Mouse (Mus musculus) forelimb bud, embryonic 11.5 days (tissue): ENCODE results near the gene Dapk1.
"Not testable (repeated sequence)": the region's sequence is repeated elsewhere in the genome, so short reads cannot be mapped to it uniquely, and the experiment has no call there.

Experiments used
- DNase-seq: peaks from one replicate; pipeline ENCODE4 v3.0.0-alpha.2; 2012; ENCODE audit warnings: low read depth, low spot score

Gene Dapk1

DNA sequence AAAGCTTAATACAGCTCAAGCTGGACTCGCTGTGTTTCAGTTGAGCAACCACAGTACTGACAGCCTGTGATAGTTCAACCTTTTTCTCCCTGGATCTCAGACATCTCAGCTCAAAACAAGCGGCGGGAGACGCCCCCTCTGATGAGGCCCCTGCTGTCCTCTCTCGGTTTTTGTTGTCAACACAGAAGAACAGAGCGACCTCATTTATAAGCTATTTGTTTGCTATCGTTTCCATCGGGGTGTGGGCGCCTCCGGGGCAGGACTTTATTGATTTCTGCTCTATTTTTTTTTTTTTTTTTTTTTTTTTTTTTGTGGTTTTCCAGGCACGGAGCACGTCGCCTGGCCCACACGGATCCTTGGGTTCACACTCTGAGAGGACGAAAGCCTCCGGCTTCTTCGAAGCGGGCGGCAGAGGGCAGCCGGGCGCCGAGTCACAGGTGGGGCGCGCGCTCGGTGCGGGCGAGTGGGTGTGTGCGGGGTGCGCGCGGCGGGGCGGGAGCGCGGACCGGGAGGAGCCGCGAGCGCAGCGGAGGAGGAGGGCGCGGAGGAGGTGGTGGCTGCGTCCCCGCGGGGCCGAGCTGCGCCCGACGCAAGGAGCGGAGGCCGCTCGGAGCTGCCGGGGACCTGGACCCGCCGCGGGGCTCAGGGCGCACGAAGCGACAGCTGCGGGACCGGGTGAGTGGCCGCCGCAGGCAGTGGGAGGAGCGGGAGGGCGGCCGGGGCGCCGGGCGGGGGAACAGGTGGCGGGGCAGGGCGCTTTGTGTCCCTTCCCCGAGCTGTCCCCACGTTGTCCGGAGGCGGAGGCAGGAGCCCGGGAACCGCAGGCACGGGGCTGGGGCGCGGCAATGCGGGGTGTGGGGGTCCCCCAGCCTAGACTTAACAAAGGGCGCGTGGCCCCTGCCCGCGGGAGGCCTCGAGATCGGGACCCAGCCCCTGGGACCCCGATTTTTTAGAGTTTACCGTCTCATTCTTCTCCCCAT lies at the start of gene Dapk1:
TSS of gene Dapk1 (plus strand) at position 512 of the 980 bp plus-strand sequence.
- DNase-seq, result peak; percentile 69

DNA sequence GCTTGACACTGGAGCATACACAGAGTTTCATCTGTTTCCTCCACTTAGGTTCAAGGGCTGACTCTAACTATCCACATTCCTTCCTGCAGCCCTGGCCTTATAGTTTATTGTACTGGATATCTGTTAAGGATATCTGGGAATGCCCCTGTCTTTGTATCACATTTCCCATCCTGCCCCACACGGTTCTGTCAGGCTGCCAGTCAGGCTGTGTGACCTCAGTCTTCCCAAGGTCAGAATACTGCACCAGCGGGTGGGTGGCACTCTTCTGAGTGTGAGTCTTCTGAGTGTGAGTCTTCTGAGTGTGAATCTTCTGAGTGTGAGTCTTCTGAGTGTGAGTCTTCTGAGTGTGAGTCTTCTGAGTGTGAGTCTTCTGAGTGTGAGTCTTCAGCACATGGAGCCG lies 48.4 kb upstream of the Dapk1 start:
- no peak for DNase-seq

DNA sequence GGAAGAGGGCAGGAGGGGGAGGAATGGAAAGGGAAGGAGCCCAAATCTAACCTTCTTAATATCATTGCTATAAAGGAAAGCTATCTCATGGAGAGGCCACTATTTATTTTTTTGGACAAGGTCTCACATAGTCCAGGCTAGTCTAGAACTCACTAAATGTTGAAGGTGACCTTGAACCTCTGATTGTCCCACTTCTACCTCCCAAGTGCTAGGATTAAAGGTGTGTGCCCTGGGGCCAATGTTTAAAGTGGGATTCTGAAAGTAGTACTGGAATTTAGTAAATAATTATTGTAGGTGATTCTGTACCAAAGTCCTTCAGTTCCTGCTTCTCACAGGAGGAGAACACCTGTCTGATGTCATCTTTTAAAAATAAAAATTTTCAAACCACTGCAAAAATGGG lies 45.3 kb upstream of the Dapk1 start:
- no peak for DNase-seq

DNA sequence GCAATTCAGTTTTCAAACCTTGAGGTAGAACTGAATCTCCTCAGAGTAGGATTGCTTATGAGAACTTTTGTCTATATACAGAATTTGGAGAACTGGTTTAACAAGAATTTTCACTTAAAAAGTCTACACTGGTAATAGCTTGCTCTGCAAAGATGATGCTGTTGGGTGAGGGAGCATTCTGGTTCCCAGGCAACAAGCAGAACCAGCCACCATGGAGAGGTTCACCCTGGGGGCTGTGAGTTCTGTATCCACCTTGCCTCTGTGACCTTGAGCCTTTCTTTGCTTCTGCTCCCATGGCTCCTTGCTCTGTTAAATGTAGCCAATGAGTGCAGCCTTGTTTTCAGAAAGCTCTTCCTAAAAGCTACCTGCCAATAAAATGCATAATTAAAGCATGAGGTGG lies 44.8 kb upstream of the Dapk1 start:
- DNase-seq, result no peak

DNA sequence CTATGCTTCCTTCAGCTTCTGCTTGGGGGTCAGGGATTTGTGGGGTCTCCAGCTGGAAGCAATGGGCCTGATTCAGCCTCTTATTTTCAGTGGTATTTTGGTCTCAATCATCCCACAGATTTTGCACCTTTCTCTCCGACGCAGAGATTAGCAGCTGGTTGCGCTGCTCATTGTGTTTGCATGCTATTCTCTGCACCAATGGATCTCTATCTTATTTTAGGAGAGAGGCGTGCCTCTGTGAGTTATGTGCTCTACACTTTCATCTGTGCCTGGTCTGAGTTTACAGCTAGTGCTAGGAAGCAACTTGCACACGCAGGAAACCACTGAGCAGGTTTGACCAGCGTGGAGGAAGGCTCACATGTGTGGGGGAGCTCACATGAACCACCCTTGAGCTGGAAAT lies 37.4 kb upstream of the Dapk1 start:
- DNase-seq, result no peak

DNA sequence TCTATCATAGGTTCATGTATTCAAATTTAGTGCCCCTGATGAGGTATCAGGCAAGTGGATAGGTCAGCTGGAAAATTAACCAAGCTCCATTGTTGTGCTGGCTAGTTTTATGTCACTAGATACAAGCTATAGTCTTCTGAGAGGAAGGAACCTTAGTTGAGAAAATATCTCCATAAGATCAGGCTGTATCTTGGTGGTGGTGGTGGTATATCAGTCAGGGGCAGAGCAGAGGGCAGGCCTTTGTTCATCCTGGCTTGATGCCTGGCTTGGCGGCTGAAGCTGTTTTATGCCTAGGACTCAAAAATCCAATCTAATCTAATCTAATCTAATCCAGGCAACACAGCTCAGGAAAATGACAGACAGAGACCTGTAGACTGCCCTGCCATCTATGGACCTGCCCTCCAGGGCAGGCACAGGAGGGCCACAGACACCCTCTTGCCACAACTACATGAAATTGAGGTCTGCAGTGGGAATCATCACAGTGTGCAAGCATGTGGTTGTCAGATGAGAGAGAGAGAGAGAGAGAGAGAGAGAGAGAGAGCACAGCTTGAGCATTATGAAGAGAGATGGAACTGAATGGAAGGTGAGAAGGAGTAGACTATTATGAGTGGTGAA lies 32.7 kb upstream of the Dapk1 start:
- DNase-seq, result no peak

DNA sequence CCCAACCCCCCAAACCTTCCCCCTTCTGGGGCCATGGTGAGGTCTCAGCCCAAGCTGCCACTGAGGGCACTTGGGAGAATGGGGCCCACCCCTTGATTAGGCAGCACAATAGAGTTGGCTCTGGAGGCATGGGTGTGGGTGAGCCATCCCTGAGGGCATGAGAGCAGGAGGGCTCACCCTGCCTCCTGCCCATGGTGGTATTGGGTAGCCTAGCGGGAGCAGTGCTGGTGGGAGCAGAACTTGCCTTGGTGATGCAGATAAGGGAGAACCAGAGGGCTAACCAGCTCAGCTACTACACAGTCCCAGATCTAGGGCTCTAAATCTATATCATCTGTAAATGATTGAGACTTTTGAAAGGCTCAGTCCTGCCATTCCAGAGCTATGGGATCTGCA lies 32.2 kb upstream of the Dapk1 start:
- no peak for DNase-seq

DNA sequence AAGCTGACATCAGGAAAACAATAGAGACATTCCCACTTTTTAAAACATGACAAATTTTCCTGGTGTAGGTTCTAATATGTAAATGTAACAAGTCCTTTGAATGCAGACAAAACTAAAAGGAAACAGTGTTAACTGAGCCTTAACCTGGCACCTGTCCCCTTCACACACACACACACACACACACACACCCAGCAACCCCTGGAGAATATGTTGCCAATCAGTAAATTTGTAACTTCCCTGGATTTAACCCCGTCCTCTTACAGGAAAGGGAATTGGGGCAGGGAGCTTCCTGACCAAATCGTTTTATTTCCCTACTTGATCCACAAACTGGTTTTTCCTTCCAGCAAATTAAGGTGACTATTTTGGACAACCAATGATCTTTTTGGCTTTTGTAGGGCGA lies 28.2 kb upstream of the Dapk1 start:
- DNase-seq, result no peak

DNA sequence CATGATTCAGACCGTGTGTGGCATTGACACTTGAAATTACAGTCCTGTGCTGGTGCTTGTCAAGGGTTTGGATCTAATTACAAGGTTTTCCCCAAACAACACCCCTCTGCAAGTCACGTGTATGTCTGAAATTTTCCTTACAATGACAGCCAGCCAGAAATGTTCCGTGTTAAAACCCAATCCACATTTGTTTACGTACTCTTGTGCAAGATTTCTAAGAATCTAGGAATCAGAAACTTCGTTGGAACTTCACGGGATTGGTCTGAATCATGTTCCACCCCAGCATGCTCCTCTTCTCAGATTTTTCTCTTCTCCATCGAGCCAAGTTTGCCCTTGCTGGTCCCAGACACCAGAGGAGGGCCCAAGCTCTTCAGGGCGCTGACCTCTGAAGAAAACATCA lies 27.8 kb upstream of the Dapk1 start:
- no peak for DNase-seq

DNA sequence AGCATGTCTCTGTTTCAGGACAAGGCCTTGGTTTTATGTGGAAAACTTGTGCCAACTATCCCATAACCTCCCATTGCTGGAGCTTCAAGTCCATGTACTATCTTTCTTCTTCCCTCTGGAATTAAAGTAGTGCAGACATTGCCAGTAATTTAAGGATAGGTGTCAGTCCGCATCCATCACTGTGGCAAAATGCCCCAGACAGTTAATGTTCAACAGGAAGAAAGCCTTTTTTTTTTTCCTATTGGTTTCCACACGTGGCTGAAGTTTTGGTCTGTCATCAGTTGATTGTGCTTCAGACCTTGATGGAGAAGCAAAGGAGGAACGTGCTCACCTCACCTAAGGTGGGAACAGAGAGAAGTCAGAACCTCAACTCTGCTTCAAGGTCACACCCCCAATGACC lies 23.2 kb upstream of the Dapk1 start:
- DNase-seq, result no peak

DNA sequence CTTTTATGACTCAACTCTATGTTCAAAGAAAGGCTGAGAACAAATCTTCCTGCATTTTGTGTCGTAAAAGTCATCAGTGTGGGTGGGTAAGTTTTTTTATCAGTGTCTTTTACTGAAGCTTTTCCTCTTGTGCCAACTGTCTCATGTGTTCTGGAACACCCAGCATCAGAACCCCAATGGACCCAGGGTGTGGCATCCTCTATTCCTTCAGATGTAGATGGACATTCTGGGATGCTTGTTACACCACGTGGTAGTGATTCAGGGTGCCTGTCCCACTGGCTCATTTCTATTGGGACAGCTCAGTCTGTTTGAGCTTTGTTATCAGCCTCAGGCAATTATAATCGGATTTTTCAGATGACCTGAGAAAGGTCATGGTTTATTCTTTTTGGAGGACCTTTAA lies 6.9 kb upstream of the Dapk1 start:
- no peak for DNase-seq

DNA sequence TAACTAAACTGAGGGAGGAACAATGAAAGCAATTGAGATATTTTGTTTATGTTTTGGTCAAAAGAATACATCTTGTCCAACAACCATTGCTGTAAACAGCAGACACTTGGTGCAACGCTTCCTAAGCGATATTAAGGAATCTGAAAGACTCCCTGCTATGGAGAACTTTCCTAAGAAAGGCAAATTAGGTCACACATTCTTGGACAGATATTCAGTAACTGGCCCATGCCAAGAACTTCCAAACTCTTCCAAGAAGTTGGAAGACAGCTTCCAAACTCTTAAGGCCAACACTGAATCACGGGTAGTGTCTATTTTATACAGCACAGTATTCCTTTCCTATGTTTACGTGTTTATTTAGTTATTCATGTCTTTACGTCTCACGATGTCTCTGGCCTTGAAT lies 6.2 kb upstream of the Dapk1 start:
- no peak for DNase-seq

DNA sequence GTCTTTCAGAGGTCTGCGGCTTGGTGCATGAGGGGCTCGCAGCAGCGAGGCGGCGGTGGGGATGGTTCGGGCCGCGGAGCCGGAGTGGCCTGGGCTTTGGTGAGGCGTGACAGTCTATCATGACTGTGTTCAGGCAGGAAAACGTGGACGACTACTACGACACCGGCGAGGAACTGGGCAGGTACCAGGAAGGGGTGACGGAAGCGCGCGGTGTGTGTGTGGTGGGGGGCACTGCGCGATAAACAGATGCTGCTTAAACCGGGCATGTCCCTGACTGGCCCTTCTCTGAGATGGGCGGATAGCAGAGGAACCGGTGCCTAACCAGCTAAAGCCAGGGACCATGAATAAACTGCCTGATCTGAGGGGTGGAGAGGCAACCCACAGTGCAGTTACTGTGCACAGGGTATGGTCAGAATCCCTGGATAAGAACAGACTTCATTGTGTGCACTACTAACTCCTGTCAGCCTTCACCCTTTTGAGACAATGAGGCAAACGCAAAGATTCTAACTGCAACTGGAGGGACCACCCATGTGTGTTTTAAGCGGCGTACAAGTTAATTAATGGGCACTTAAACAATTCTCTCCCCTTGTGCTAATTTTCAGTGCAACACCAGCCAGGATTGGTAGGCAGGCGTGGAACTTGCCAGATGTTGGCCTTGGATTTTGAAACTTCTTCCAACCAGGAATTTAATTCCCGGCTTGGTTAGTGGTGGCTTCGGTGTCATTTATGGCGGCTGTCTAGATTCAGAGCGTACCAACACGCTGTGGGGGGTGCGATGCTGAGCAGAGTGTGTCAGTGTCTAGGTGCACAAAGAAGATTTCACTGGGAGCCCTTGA lies 887 bp downstream of the Dapk1 start:
- DNase-seq, result peak; percentile 32

DNA sequence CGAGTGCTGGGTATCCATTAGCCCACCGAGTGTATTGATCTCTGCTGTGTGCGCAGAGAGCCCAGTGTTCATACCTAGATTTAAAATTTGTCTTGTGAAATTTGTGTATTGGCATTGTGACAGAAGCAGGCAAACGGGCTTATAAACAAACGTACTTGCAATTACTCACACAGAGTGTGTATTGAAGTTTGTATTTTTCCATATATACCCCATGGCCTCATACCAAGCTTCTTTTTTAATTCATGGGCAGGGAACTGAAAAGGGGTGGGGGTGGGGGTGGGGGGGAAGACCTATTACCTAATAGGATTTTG lies 1.5 kb downstream of the Dapk1 start:
- no peak for DNase-seq

DNA sequence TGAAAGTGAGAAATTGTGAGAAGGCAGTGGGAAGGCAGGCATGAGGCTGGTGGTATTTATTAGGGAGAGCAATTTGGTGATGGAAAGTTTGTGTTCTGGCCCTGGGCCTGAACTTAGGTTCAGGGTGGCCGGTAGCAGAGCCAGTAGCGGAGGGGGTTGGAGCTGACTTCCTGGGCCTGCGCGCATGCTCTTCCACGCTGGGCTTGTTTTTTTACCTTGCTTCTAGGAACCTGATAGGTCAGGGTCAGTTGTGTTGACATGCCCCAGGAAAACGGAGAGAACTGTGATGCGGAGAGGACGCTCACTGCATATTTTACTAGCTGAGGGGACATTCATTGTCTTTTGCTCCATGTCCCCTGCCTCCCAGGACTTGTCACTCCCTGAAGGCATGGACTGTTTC lies 5.7 kb downstream of the Dapk1 start:
- no peak for DNase-seq

DNA sequence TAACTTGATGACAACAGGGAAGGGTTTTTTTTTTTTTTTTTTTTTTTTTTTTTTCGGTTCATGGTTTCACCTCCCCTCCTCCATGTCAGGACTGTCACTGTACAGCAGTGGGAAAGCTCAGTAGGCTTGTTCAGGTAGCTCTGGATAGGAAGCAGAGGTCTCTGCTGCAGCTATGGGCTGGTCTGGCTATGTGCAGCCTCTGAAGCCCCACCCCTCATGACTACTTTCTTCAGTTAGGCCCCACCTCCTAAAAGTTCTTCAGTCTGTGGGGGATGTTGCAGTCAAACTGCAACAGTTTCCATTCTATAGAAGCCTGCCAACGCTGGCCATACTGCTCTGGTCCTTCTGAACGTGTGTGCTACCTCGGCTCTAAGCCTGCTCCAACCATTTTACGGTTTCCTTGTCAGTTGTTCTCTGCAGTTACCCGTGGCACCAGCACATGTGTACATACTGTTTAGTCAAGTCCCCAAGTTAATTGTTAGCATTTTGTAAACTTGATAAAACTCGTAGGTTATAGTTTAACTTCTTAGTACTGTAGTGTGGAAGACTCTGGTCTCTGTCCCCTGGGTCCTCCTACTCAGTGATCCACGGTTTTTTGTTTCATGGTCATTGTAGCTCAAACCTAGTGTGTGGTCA lies 6.8 kb downstream of the Dapk1 start:
- no peak for DNase-seq

DNA sequence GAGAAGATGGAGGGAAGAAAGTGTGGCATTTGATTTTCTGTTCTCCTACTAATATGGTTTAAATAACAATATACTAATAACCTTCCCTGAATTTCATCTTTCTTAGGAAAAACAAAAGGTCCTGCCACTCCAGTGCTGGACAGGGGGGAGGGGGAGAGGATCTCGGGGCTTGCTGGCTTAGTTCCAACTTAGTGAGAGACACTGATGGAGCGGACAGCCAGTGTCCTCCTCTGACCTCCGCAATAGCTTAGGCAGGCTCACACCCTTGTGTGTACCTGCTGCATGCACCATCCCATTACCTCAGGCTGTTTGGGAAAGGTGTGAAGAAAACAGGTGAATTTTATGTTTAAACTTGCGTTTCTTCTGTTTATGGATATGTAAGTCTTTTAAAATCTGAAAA lies 7.5 kb downstream of the Dapk1 start:
- DNase-seq, result no peak

DNA sequence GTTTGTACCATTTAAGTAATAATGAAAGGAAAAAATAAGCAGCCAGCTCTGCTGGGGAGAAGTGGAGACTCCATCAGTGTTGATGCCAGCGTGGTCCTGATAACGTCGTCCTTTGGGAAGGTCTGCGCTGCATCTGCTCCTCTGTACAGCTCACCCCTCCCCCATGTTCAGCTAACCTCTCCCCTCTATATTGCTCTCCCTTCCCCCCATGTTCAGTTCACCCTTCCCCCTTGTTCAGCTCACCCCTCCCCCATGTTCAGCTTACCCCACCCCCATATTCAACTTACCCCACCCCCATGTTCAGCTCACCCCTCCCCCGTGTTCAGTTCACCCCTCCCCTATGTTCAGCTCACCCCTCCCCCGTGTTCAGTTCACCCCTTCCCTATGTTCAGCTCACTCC lies 8.8 kb downstream of the Dapk1 start:
- DNase-seq, result no peak

DNA sequence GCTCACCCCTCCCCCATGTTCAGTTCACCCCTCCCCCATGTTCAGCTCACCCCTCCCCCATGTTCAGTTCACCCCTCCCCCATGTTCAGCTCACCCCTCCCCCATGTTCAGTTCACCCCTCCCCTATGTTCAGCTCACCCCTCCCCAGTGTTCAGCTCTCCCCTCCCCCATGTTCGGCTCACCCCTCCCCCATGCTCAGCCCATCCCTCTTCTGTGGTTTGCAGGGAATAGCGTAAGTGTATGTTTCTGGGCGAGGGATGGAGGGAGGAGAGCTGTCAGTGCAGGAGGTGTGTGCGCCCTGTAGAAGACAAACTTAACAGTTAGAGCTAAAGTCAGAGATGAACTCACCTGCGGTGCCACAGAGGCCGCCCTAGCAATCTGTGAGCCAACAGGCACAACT lies 9.2 kb downstream of the Dapk1 start:
- not testable (repeated sequence) for DNase-seq

DNA sequence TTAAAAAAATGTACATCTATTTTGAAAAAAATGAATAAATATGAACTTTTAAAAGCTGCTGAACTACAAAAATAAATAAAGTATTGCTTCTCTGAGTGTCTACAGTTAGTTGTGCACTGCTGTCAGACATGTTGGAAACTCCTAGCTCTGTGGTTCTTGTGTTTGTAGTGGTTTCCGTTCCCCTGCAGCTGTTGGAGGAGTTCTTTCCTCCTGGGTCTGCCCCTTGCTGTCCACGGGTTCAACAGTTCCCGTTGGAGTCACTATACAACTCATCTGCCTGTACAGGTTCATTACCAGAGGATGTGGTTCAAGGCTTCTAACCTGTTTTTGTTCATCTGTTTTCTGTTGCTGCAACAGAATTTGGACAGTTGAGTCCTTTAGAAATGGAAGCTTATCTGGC lies 10.4 kb downstream of the Dapk1 start:
- DNase-seq, result no peak

DNA sequence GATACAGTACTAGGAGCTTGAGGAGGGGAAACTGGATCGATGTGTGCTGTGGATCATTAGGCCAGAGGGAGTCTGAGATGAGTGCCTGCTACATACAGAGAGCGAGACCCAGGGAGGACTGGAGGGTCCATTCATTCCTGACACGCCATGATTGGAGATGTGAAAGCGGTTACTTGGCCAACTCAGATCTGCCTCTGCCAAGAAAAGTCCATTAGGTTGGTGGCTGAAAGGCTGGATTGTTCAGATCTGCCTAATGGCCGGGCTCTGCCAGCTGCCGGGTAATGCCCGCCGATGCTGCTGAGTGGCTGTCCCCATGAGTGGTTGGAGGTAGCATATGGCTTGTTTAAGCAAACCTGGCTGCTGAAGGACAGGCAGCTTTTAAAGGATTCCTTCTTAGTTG lies 12.4 kb downstream of the Dapk1 start:
- DNase-seq, result no peak

DNA sequence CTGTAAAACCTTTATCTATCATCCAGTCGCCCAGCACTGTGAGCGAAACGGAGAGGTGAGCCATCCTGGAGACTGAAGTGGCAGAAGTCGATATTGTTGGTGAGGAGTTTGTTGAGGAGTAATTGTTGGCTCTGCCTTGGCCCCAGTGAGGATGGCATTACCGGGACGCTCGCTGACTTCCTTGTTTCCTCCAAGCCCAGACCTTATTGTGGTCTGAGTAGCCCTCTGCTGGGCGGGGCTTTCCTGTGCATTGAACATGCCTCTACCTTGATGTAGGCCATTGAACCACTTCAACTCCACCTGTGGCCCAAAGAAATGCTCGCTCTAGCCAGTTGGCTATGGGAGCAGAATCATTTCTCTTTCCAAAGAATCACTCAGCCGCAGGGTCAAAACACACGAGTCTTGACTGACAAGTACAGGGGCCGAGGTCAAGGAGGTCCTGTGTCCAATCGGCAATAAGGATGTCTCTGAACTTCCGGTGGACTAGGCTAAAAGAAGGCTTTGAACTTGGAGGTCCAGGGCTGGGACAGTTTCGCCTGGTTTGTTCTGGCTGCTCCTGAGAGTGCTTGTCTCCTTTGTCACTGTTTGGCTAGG lies 13.4 kb downstream of the Dapk1 start:
- DNase-seq, result no peak
